Mouse (Mus musculus) CH12.LX (cell line): Measurements from ENCODE around the gene Rad23a.
A peak's percentile ranks its signal among the peaks of the same experiment; 100 is the strongest.

Experiments
- CHD1 ChIP-seq: IDR thresholded peaks from 2 replicates; pipeline ENCODE4 v1.6.1; 2012; ENCODE audit warnings: low read depth, low read length, improper control_type of control experiment, inconsistent platforms
- CHD2 ChIP-seq: IDR thresholded peaks from 2 replicates; pipeline ENCODE4 v1.6.1; 2011; ENCODE audit warnings: low read length, improper control_type of control experiment
- CTCF ChIP-seq, 2 experiments: IDR thresholded peaks in 1 of 2; conservative IDR thresholded peaks in 1 of 2; 2 replicates each; pipeline ENCODE4 v1.5.1; 2011 to 2012; ENCODE audit warnings: low read depth in 2 of 2, low read length in 2 of 2, improper control_type of control experiment in 1 of 2, inconsistent platforms in 1 of 2, mild to moderate bottlenecking in 1 of 2, moderate library complexity in 1 of 2
- E2F4 ChIP-seq: IDR thresholded peaks from 2 replicates; pipeline ENCODE4 v1.6.1; 2011; ENCODE audit warnings: low read depth, low read length, improper control_type of control experiment; ENCODE audit not compliant: insufficient replicate concordance
- EP300 ChIP-seq: IDR thresholded peaks from 2 replicates; pipeline ENCODE4 v1.6.1; 2011; ENCODE audit warnings: low read length, improper control_type of control experiment
- JUND ChIP-seq: conservative IDR thresholded peaks from 2 replicates; pipeline ENCODE4 v1.6.1; 2011; ENCODE audit warnings: low read depth, low read length, improper control_type of control experiment
- MAFK ChIP-seq: IDR thresholded peaks from 2 replicates; pipeline ENCODE4 v1.6.1; 2011; ENCODE audit warnings: low read length, improper control_type of control experiment; ENCODE audit not compliant: insufficient replicate concordance
- MAX ChIP-seq: IDR thresholded peaks from 2 replicates; pipeline ENCODE4 v1.6.1; 2011; ENCODE audit warnings: low read length, improper control_type of control experiment
- MEF2A ChIP-seq: IDR thresholded peaks from 2 replicates; pipeline ENCODE4 v1.6.1; 2014; ENCODE audit warnings: low read depth, mild to moderate bottlenecking, inconsistent platforms, low read length, improper control_type of control experiment, borderline replicate concordance
- NELFE ChIP-seq: IDR thresholded peaks from 2 replicates; pipeline ENCODE4 v1.6.1; 2011; ENCODE audit warnings: low read depth, low read length, improper control_type of control experiment
- POLR2A ChIP-seq: IDR thresholded peaks from 2 replicates; pipeline ENCODE4 v1.6.1; 2011; ENCODE audit warnings: low read depth, mild to moderate bottlenecking, improper control_type of control experiment, low read length
- POLR2AphosphoS2 ChIP-seq: IDR thresholded peaks from 2 replicates; pipeline ENCODE4 v1.6.1; 2011; ENCODE audit warnings: low read depth, low read length, improper control_type of control experiment
- USF1 ChIP-seq: IDR thresholded peaks from 2 replicates; pipeline ENCODE4 v1.6.1; 2014; ENCODE audit warnings: low read depth, mild to moderate bottlenecking, inconsistent platforms, low read length, improper control_type of control experiment
- ZMIZ1 ChIP-seq: IDR thresholded peaks from 2 replicates; pipeline ENCODE4 v1.6.1; 2012; ENCODE audit warnings: low read depth, mild to moderate bottlenecking, inconsistent platforms, low read length, improper control_type of control experiment

- TF ChIP-seq MEF2A: no peak
- TF ChIP-seq E2F4: no peak
- TF ChIP-seq CTCF (conservative IDR thresholded peaks at IDR 0.05 in 1 of 2, IDR thresholded peaks at IDR 0.05 in 1 of 2; ENCODE audit: low read depth in 2 of 2, low read length in 2 of 2): peak in 1 of 2 experiments; percentile 41; a peak in 2 of 4 replicates
- no peak for TF ChIP-seq POLR2A
- TF ChIP-seq MAFK: no peak
- no peak for TF ChIP-seq MAX
- no peak for TF ChIP-seq CHD1
- TF ChIP-seq USF1: no peak
- no peak for TF ChIP-seq JUND
- TF ChIP-seq POLR2AphosphoS2: no peak
- no peak for TF ChIP-seq NELFE
- TF ChIP-seq ZMIZ1: no peak
- TF ChIP-seq EP300: no peak
- no peak for TF ChIP-seq CHD2
Observed at GRCm38 (mm10) chr8:84871376-84872308, 31.2 kb upstream of the Rad23a start, which contains the start of gene Syce2.
